Mouse (Mus musculus) heart, embryonic 11.5 days (tissue): ENCODE data around the gene Kcnk7. TPM values are rescaled to one million over a fixed set of nuclear protein-coding genes. Genes with fewer than 3 reads are reported as not detected.
"Not testable (repeated sequence)": the region's sequence is repeated elsewhere in the genome, so short reads cannot be mapped to it uniquely, and the experiment has no call there.

Source experiments
- ATAC-seq: fragments of 200-750 bp; cut with Nextera tagmentation; replicated peaks from 2 replicates; pipeline ENCODE4 v1.8.0; 2017; ENCODE audit warnings: moderate library complexity; ENCODE audit not compliant: insufficient number of reproducible peaks, low FRiP score, low TSS enrichment
- H3K27ac ChIP-seq: fragments of 300-500 bp; sonication (generic); 2 replicates; pipeline ENCODE4 v1.5.1; 2014; ENCODE audit warnings: mild to moderate bottlenecking, low read depth, low read length
- H3K27me3 ChIP-seq: fragments of 300-500 bp; sonication (generic); 2 replicates; pipeline ENCODE4 v1.6.1; 2014; ENCODE audit warnings: mild to moderate bottlenecking, low read length, mixed read lengths; ENCODE audit not compliant: control insufficient read depth, insufficient read depth
- H3K36me3 ChIP-seq: fragments of 300-500 bp; sonication (generic); 2 replicates; pipeline ENCODE4 v1.6.1; 2014; ENCODE audit warnings: mild to moderate bottlenecking, low read length, moderate library complexity, mixed read lengths; ENCODE audit not compliant: control insufficient read depth, insufficient read depth
- H3K4me1 ChIP-seq: fragments of 300-500 bp; sonication (generic); 2 replicates; pipeline ENCODE4 v1.6.1; 2014; ENCODE audit warnings: low read length; ENCODE audit not compliant: control insufficient read depth, insufficient read depth
- H3K4me2 ChIP-seq: fragments of 300-500 bp; sonication (generic); 2 replicates; pipeline ENCODE4 v1.6.1; 2014; ENCODE audit warnings: mild to moderate bottlenecking, moderate library complexity
- H3K4me3 ChIP-seq: fragments of 300-500 bp; sonication (generic); 2 replicates; pipeline ENCODE4 v1.5.1; 2014; ENCODE audit warnings: low read depth, low read length
- H3K9ac ChIP-seq: fragments of 300-500 bp; sonication (generic); 2 replicates; pipeline ENCODE4 v1.6.1; 2014; ENCODE audit warnings: mild to moderate bottlenecking, low read depth, low read length, moderate library complexity
- H3K9me3 ChIP-seq: fragments of 300-500 bp; sonication (generic); replicated peaks from 2 replicates; pipeline ENCODE4 v1.6.1; 2016; ENCODE audit warnings: low read length; ENCODE audit not compliant: control insufficient read depth
- WGBS: fragments of 180-500 bp; shearing (Covaris S2); extraction: QIAGEN DNeasy Blood & Tissue Kit; methylation state at CpG from one replicate; pipeline ENCODE4 v1.1.7; 2014; ENCODE audit not compliant: insufficient replicate concordance; 5-methylcytosine and 5-hydroxymethylcytosine counted together
- polyA plus RNA-seq: library from polyadenylated mRNA; unstranded; fragments of >200 nt; fragmentation: Nextera tagmentation; extraction: Ambion mirVana; gene quantifications from 2 replicates; pipeline ENCODE4 v1.2.1, GENCODE M21; 2014

Kcnk7 gene
- polyA plus RNA-seq, 1 experiment from 2014 or later: not detected

DNA sequence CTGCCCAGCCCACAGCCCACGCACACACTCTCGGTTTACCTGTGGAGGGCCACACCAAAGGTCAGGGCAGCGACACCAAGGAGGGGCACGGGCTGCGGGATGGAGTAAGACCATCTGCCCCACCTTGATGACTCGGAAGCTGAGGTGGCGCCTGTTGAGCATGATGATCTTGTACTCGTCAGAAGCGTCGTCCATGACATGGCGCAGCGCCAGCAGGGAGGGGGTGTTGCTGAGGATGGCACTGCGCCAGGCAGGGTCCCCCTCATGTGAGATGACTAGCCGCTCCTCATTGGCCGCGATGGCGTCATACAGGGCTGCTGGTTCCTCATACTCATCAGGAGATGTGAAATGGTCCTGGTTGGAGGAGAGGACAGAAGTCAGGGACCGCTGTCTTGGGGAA is 37.8 kb upstream of the Kcnk7 start:
- no peak overlapping the region for H3K9ac ChIP-seq
- WGBS: 92% methylated on average over 18 of the region's 18 CpGs
- no peaks in the 10 kb centered on the region for H3K27me3 ChIP-seq
- peaks cover 31% of the 10 kb centered on the region for H3K36me3 ChIP-seq
- ATAC-seq: no peak
- H3K4me2 ChIP-seq: no peak overlapping the region
- H3K9me3 ChIP-seq: no peaks in the 10 kb centered on the region
- H3K4me3 ChIP-seq: no peak overlapping the region
- H3K4me1 ChIP-seq: peaks cover 25% of the 10 kb centered on the region
- H3K27ac ChIP-seq: no peak overlapping the region

DNA sequence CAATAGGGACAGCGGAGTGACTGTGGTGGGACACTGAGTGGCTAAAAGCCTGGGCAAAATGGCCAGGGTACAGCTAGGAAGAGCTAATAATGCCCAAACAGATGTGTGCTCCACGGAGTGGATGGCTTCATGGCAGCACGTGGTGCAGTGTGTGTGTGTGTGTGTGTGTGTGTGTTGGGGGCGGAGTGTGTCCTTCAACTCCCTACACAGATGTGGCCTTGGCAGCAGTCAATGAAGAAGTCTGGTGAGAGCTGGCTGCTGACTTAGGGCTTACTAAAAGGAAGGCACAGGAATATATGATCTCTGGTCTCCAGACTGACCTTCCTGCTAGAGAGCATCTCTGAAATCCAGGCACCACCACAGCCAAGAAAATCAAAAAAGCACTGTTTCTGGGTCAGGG is 35.8 kb upstream of the Kcnk7 start:
- H3K9me3 ChIP-seq: no peaks in the 10 kb centered on the region
- no peak overlapping the region for H3K9ac ChIP-seq
- WGBS: 86% methylated on average over 4 of the region's 4 CpGs
- peaks cover 11% of the 10 kb centered on the region; the same call in 1 of the 2 replicates for H3K4me1 ChIP-seq
- peaks cover 45% of the 10 kb centered on the region for H3K36me3 ChIP-seq
- no peak overlapping the region for H3K27ac ChIP-seq
- H3K27me3 ChIP-seq: no peaks in the 10 kb centered on the region
- no peak overlapping the region for H3K4me2 ChIP-seq
- no peak overlapping the region for H3K4me3 ChIP-seq
- ATAC-seq: no peak

DNA sequence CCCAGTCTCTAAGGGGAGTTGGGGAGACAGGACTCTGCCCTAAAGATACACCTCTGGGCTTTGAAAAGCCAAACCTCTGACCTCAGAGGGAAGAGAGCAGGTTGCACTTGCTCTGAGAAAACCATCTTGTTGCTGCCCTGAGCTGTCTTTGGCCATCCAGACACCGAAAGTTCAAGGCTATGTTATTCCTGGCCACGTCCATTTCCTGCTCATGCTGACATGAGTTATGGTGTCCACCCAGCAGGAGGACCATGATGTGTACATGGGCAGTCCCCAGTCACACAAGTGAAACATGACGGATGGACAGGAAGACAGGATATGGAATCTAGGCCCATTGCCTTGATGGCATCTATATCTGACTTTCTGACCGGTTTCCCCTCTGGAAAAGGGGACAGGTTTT is 23.7 kb upstream of the Kcnk7 start:
- Histone ChIP-seq H3K9ac (no peak overlapping the region), H3K4me1 (no peaks in the 10 kb centered on the region), H3K27ac (no peak overlapping the region), H3K36me3 (peaks cover 56% of the 10 kb centered on the region), H3K4me3 (no peak overlapping the region), H3K4me2 (no peak overlapping the region), H3K9me3 (no peaks in the 10 kb centered on the region), H3K27me3 (no peaks in the 10 kb centered on the region)
- no peak for ATAC-seq
- WGBS: 83% methylated on average over 4 of the region's 4 CpGs

DNA sequence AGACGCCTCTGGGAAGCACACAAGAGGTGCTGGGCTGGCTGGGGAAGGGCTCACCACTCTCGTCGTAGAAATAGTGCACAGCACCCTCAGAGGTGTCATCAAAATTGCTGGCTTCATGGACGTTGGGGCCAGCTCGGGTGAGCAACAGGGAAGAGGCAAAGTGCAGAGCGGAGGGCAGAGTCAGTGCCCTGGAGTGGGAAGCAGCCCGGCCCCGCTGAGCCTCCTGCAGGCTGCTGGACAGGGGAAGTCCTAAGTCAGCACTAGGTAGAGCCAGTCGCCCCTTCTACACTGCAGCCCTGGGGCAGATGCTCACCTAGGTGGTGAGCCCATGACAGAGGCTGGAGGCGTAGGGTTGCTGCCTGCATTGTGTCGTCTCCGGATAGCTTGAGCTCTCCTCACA is 19.9 kb upstream of the Kcnk7 start:
- H3K36me3 ChIP-seq: peaks cover 46% of the 10 kb centered on the region
- no peak overlapping the region for H3K9ac ChIP-seq
- H3K9me3 ChIP-seq: no peaks in the 10 kb centered on the region
- peaks cover 9% of the 10 kb centered on the region for H3K4me1 ChIP-seq
- ATAC-seq: no peak
- H3K4me2 ChIP-seq: no peak overlapping the region
- H3K27me3 ChIP-seq: no peaks in the 10 kb centered on the region
- 90% methylated on average over 12 of the region's 12 CpGs for WGBS
- H3K4me3 ChIP-seq: no peak overlapping the region
- no peak overlapping the region for H3K27ac ChIP-seq

DNA sequence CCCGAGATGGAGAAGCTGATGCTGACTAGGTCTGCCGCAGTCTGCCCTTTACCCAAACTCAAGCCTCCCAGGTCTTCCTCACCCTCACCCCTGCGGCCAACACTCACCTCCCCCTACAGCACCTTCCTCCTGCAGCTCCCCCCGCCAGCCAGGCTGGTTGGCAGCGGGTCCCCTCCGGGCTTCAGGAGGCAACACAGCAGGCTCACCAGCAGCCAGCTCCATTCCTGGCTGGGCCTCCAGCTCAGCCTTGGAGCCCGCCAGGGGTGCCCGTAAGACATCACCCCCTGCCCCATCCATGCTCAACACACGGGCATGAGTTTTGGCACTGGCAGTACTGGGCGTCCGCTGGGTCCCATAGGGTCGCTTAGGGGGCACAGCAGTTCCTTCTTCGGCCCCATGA is 19.2 kb upstream of the Kcnk7 start:
- H3K27ac ChIP-seq: no peak overlapping the region
- no peaks in the 10 kb centered on the region for H3K27me3 ChIP-seq
- no peak for ATAC-seq
- H3K4me3 ChIP-seq: no peak overlapping the region
- no peak overlapping the region for H3K4me2 ChIP-seq
- WGBS: 88% methylated on average over 13 of the region's 13 CpGs
- H3K9ac ChIP-seq: no peak overlapping the region
- no peaks in the 10 kb centered on the region for H3K9me3 ChIP-seq
- H3K36me3 ChIP-seq: peaks cover 40% of the 10 kb centered on the region
- H3K4me1 ChIP-seq: peaks cover 10% of the 10 kb centered on the region

DNA sequence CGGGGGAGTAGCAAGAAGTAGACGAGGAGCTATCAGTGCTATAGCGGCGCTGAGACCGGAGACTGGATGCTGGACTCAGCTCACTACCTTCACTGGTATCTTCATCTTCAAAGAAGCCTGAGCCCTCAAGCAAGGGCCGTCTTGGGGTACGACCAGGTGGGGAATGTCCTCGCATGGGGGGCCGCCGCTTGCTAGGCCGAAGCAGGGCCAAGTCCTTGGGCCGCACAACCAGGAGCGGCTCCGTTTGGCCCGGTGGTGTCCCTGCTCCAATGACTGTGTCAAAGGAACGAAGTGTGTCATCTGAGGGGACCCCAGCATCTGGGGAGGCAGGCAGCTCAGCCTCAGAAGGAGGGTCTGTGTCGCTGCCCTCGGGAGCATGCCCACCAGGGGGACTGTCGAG is 18.7 kb upstream of the Kcnk7 start:
- Histone ChIP-seq H3K27ac (no peak overlapping the region), H3K36me3 (peaks cover 40% of the 10 kb centered on the region), H3K9me3 (no peaks in the 10 kb centered on the region), H3K9ac (no peak overlapping the region), H3K4me1 (peaks cover 14% of the 10 kb centered on the region), H3K4me2 (no peak overlapping the region), H3K27me3 (no peaks in the 10 kb centered on the region), H3K4me3 (no peak overlapping the region)
- 92% methylated on average over 19 of the region's 19 CpGs for WGBS
- no peak for ATAC-seq

DNA sequence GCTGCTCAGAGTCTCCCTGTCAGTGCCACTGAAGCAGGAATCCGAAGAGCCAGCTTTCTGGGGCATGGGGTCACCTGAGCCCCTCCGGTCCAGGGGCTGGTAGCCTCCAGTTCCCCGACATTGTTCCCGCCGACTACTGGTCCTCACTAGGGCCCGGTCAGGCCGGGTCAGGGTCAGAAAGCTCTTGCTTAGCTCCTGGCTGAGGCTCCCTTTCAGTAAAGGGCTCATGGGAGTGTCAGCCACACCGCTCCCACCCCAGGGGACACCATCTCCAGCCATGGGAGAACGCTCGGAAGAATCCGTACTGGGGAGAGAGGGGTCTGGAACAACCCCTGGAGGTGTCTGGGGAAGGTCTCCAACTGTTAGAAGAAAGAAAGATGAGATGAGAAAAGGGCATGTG is 18.3 kb upstream of the Kcnk7 start:
- H3K27me3 ChIP-seq: no peaks in the 10 kb centered on the region
- peaks cover 18% of the 10 kb centered on the region for H3K4me1 ChIP-seq
- no peak for ATAC-seq
- no peak overlapping the region; the same call in 1 of the 2 replicates for H3K9ac ChIP-seq
- H3K36me3 ChIP-seq: peaks cover 40% of the 10 kb centered on the region
- WGBS: 94% methylated on average over 11 of the region's 11 CpGs
- H3K4me3 ChIP-seq: no peak overlapping the region
- no peak overlapping the region for H3K27ac ChIP-seq
- peak overlapping the region; percentile 22; the same call in 1 of the 2 replicates for H3K4me2 ChIP-seq
- no peaks in the 10 kb centered on the region for H3K9me3 ChIP-seq

DNA sequence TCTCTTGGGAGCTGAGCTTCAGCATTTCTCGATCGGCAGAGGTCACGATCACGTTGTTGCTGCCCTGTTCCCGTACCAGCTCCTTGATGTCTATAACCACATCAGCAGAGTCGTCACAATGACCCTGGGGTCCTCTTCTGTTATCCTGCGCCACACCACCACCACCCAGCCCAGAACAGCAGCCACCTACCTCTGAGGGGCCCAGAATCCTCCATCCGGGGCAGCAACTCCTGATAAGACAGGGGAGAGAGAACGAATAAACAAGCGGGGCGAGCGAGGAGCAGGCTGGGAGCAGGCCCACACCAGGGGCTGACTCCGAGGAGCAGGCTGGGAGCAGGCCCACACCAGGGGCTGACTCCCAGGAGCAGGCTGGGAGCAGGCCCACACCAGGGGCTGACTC is 17.7 kb upstream of the Kcnk7 start:
- Histone ChIP-seq H3K36me3 (peaks cover 34% of the 10 kb centered on the region), H3K4me3 (no peak overlapping the region), H3K27ac (no peak overlapping the region), H3K4me2 (peak overlapping the region; percentile 22), H3K4me1 (peaks cover 24% of the 10 kb centered on the region), H3K9me3 (no peaks in the 10 kb centered on the region), H3K27me3 (no peaks in the 10 kb centered on the region), H3K9ac (no peak overlapping the region)
- ATAC-seq: no peak
- 76% methylated on average over 13 of the region's 13 CpGs for WGBS

DNA sequence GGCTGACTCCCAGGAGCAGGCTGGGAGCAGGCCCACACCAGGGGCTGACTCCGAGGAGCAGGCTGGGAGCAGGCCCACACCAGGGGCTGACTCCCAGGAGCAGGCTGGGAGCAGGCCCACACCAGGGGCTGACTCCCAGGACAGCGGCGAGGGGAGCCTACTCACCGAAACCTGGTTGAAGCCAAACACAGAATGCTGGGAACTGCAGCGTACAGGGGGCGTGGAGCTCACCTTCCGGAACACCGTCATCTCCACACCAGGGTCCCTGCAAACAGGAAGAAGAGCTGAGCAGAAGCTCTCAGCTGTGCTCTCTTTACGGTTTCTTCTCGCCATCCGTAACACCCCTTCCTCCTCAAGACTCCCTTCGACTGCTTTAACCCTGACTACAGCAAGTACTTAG is 17.2 kb upstream of the Kcnk7 start:
- WGBS: 92% methylated on average over 12 of the region's 12 CpGs
- Histone ChIP-seq H3K4me3 (peak overlapping the region; percentile 93; the same call in 1 of the 2 replicates), H3K4me2 (peak overlapping the region; percentile 97), H3K36me3 (peaks cover 34% of the 10 kb centered on the region), H3K4me1 (peaks cover 28% of the 10 kb centered on the region), H3K9ac (peak overlapping the region; percentile 84; the same call in 1 of the 2 replicates)
- ATAC-seq, H3K27me3 ChIP-seq, H3K9me3 ChIP-seq, H3K27ac ChIP-seq: not testable (repeated sequence)
